Comparison of ENCODE assay signal across 12 mouse cellular contexts in genomic region chr5:101932971-101933810, GRCm38 (mm10).
DNase-seq lines count a peak whose midpoint lies in the region; ATAC-seq and TF ChIP-seq lines count a peak whose summit lies in the region.
"Had no signal": no experiment of that assay in that cellular context is flagged by ENCODE, and none has a peak within 500 bp of the region (broad histone marks: within the 10 kb centered on the region; RNA-seq: fewer than 3 reads in every experiment).

No protein-coding gene starts in this region.

- TF ChIP-seq CTCF in heart, postnatal 0 days (IDR thresholded peaks at IDR 0.05; ENCODE audit: low read depth), result no peak
- TF ChIP-seq CTCF in small intestine, adult 2 months (IDR thresholded peaks at IDR 0.05; ENCODE audit: extremely low read depth, insufficient read length, insufficient replicate concordance, low read depth, low read length), result no peak
- no peak for TF ChIP-seq CTCF in thymus, adult 2 months (IDR thresholded peaks at IDR 0.05; ENCODE audit: borderline replicate concordance, control insufficient read depth, extremely low read depth, insufficient read depth, low read length, poor library complexity)

- no peak for TF ChIP-seq POLR2A in small intestine, adult 2 months (IDR thresholded peaks at IDR 0.05; ENCODE audit: low read depth, low read length)
- no peak for TF ChIP-seq POLR2A in thymus, adult 2 months (IDR thresholded peaks at IDR 0.05; ENCODE audit: control insufficient read depth, extremely low read depth, insufficient read depth, low read length, poor library complexity)

- H3K4me3 ChIP-seq in heart, postnatal 0 days (ENCODE audit: low read depth, low read length), result no peak overlapping the region
- no peak overlapping the region for H3K4me3 ChIP-seq in small intestine, adult 2 months (ENCODE audit: low read depth, low read length)
- no peak overlapping the region for H3K4me3 ChIP-seq in thymus, adult 2 months (ENCODE audit: control insufficient read depth, insufficient read depth, low read length)
- H3K4me3 ChIP-seq: midbrain, embryonic 10.5 days had no signal

- peak overlapping the region; percentile 95 for H3K27ac ChIP-seq in heart, postnatal 0 days (ENCODE audit: low read depth)
- peak overlapping the region; percentile 34 for H3K27ac ChIP-seq in small intestine, adult 2 months (ENCODE audit: insufficient read depth, low read depth, low read length)
- no peak overlapping the region for H3K27ac ChIP-seq in thymus, adult 2 months (ENCODE audit: control insufficient read depth, insufficient read depth, low read length)
- H3K27ac ChIP-seq: midbrain, embryonic 10.5 days had no signal

- H3K4me1 ChIP-seq in heart, postnatal 0 days (ENCODE audit: control insufficient read depth, insufficient read depth), result no peaks in the 10 kb centered on the region
- H3K4me1 ChIP-seq in small intestine, adult 2 months (ENCODE audit: control insufficient read depth, insufficient read depth, insufficient read length, low read length), result peaks cover 2% of the 10 kb centered on the region; the same call in 1 of the 2 replicates
- H3K4me1 ChIP-seq in thymus, adult 2 months (replicated peaks; ENCODE audit: control insufficient read depth, insufficient read depth, low read length), result no peaks in the 10 kb centered on the region

- 0 out of 2 replicates have a peak overlapping the region, but pooled peaks have one; percentile 28 for H3K4me2 ChIP-seq in heart, postnatal 0 days (ENCODE audit: low read depth, low read length)

- H3K36me3 ChIP-seq in heart, postnatal 0 days (replicated peaks; ENCODE audit: control insufficient read depth, insufficient read depth, low read length), result peaks cover 50% of the 10 kb centered on the region
- peaks cover 22% of the 10 kb centered on the region for H3K36me3 ChIP-seq in small intestine, adult 2 months (ENCODE audit: control insufficient read depth, insufficient read depth, low read length)
- H3K36me3 ChIP-seq in thymus, adult 2 months (ENCODE audit: control insufficient read depth, insufficient read depth, low read length), result no peaks in the 10 kb centered on the region

- peak overlapping the region; percentile 48; the same call in 1 of the 2 replicates for H3K9ac ChIP-seq in heart, postnatal 0 days (replicated peaks; ENCODE audit: low read depth, low read length)

- TF ChIP-seq EP300 in heart, postnatal 0 days (IDR thresholded peaks at IDR 0.05; ENCODE audit: low read depth), result no peak

- 34% methylated on average over 15 of the region's 15 CpGs for WGBS in heart, postnatal 0 days
- 79% methylated on average over 15 of the region's 15 CpGs for WGBS in small intestine, adult 2 months
- 93% methylated on average over 15 of the region's 15 CpGs for WGBS in thymus, adult 2 months

- H3K27me3 ChIP-seq in heart, postnatal 0 days (ENCODE audit: control insufficient read depth, insufficient read depth, low read length), result no peaks in the 10 kb centered on the region
- no peaks in the 10 kb centered on the region for H3K27me3 ChIP-seq in small intestine, adult 2 months (ENCODE audit: control insufficient read depth, insufficient read depth, low read length)
- no peaks in the 10 kb centered on the region for H3K27me3 ChIP-seq in thymus, adult 2 months (ENCODE audit: control insufficient read depth, insufficient read depth, low read length)

- intact Hi-C loops in left cerebral cortex, postnatal 4 days (cut with DNase I), result loop anchor here (10.0 kb wide), 1 partner anchor 142 kb away; no protein-coding TSS in a partner anchor

- peak; percentile 54 for DNase-seq in cerebellum, adult 9-10 months
- no peak for DNase-seq in cerebellum, adult 8-10 months
- DNase-seq in left cerebral cortex, adult 11 months (ENCODE audit: low spot score), result peak; percentile 36
- no peak for DNase-seq in left cerebral cortex, postnatal 4 days
- DNase-seq in heart, postnatal 0 days (ENCODE audit: low spot score), result peak; percentile 87
- DNase-seq in thymus, adult 2 months, result no peak
- DNase-seq in adrenal gland, adult 2 months, result no peak
- DNase-seq: gastrocnemius, postnatal 25 days; retina, postnatal 1 day; thymus, postnatal 4 days had no signal

- H3K9me3 ChIP-seq in heart, postnatal 0 days (replicated peaks; ENCODE audit: control insufficient read depth, low read length), result no peaks in the 10 kb centered on the region
- H3K9me3 ChIP-seq: midbrain, embryonic 10.5 days had no signal

- peak; percentile 94 for ATAC-seq in heart, postnatal 0 days (ENCODE audit: insufficient read depth, low read depth)

Comparison
In these comparisons a context has a peak if more than half of its experiments do, and no peak if none do; other contexts are left out.
1. DNase-seq: peak in cerebellum, adult 9-10 months (single experiment), left cerebral cortex, adult 11 months (single experiment) and heart, postnatal 0 days (single experiment); none in cerebellum, adult 8-10 months (single experiment), left cerebral cortex, postnatal 4 days (single experiment), thymus, adult 2 months (single experiment) and adrenal gland, adult 2 months (single experiment).